Mouse (Mus musculus): Measurements from ENCODE around the gene Eya3.
"Not testable (repeated sequence)": the region's sequence is repeated elsewhere in the genome, so short reads cannot be mapped to it uniquely, and the experiment has no call there.

The Eya3 gene

GRCm38 (mm10) chr4:132743992-132744911, 105.5 kb downstream of the Eya3 start:
- no peak for DNase-seq (ENCODE audit: low read depth)

- no peak for DNase-seq (ENCODE audit: low read depth)
Observed at GRCm38 (mm10) chr4:132746911-132747517, 108.2 kb downstream of the Eya3 start.

GRCm38 (mm10) chr4:132747664-132748259, 109.0 kb downstream of the Eya3 start:
- no peak for DNase-seq (ENCODE audit: low read depth)

GRCm38 (mm10) chr4:132748778-132749177, 110.0 kb downstream of the Eya3 start:
- DNase-seq (ENCODE audit: low read depth), result no peak

- DNase-seq (ENCODE audit: low read depth), result no peak
Observed at GRCm38 (mm10) chr4:132749258-132749982, 110.6 kb downstream of the Eya3 start.

GRCm38 (mm10) chr4:132752992-132753391, 114.2 kb downstream of the Eya3 start:
- DNase-seq (ENCODE audit: low read depth), result no peak

- peak; percentile 77 for DNase-seq (ENCODE audit: low read depth)
Observed at GRCm38 (mm10) chr4:132756974-132757373, 118.2 kb downstream of the Eya3 start, which contains the start of gene Smpdl3b. Gene Smpdl3b (minus strand): TSS chr4:132757252.

GRCm38 (mm10) chr4:132757633-132758351, 119.0 kb downstream of the Eya3 start:
- DNase-seq (ENCODE audit: low read depth), result no peak

- no peak for DNase-seq (ENCODE audit: low read depth)
Observed at GRCm38 (mm10) chr4:132760296-132760695, 121.5 kb downstream of the Eya3 start.

GRCm38 (mm10) chr4:132762602-132763001, 123.8 kb downstream of the Eya3 start:
- DNase-seq (ENCODE audit: low read depth), result no peak

- not testable (repeated sequence) for DNase-seq (ENCODE audit: low read depth)
Observed at GRCm38 (mm10) chr4:132763125-132763524, 124.3 kb downstream of the Eya3 start.

- DNase-seq (ENCODE audit: low read depth), result peak; percentile 100
Observed at GRCm38 (mm10) chr4:132767914-132768876, 129.4 kb downstream of the Eya3 start, which contains the start of gene Rpa2. Gene Rpa2 (plus strand): TSS chr4:132768332.

GRCm38 (mm10) chr4:132771776-132772175, 133.0 kb downstream of the Eya3 start:
- no peak for DNase-seq (ENCODE audit: low read depth)

All from fibroblast of lung, adult 2 months (primary cell).